Mouse (Mus musculus) bone marrow macrophage, adult 2 months (primary cell): ENCODE results near the gene Snta1.

Source experiments
- CTCF ChIP-seq: IDR thresholded peaks from 2 replicates; pipeline ENCODE4 v1.5.1; 2012; ENCODE audit warnings: low read depth, mild to moderate bottlenecking, low read length, moderate library complexity
- POLR2A ChIP-seq: IDR thresholded peaks from 2 replicates; pipeline ENCODE4 v1.6.1; 2012; ENCODE audit warnings: mild to moderate bottlenecking, low read depth, low read length, borderline replicate concordance

DNA sequence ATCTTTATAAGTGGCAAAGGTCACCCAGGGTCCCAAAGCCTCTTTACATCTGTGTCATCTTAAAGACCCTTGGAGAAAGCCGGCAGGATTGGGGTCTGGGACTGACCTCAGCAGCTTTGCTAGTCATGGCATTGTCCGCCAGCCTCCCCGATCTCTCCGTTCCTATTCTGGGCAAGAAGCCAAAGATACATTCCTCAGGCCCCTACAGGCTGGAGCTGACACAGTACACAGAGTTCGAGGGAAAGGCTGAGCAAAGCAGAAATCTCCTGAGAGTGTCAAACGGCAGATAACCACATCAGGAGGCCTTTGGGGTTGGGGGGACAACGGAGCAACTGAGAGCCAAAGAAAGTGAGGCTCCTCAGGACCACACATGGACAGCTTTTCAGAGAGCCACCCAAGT is 5.1 kb downstream of the Snta1 start:
- TF ChIP-seq POLR2A (no peak), CTCF (no peak)
